Mouse (Mus musculus): ENCODE data around the gene Armc2. TPM values are rescaled to one million over a fixed set of nuclear protein-coding genes. Genes with fewer than 3 reads are reported as not detected.
A peak's percentile ranks its signal among the peaks of the same experiment; 100 is the strongest.

Gene Armc2
- polyA plus RNA-seq, 1 experiment, result 0.35 TPM

DNA sequence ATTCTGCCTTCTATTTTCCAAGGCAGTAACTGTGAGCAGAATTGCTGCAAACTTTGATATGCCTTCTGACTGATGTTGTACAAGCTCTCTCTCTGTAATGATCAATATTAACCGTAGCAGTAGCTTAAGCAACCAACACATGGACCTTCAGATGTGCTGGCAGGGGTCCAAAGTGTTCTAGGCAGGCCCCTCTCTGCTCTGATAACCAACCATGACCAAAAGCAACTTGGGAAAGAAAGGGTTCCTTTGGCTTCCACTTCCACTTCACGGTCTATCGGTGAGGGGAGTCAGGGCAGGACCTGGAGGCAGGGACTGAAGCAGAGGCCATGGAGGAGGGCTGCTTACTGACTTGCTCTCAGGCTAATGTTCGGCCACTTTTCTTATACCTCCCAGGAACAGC lies 87.3 kb downstream of the Armc2 start:
- Histone ChIP-seq H3K36me3 (ENCODE audit: control insufficient read depth, insufficient read depth, low read length) (no peaks in the 10 kb centered on the region), H3K4me1 (ENCODE audit: control insufficient read depth, insufficient read depth, insufficient read length) (no peaks in the 10 kb centered on the region), H3K27me3 (ENCODE audit: control insufficient read depth, insufficient read depth, low read length) (no peaks in the 10 kb centered on the region), H3K4me3 (ENCODE audit: extremely low read depth, insufficient read depth, insufficient read length) (no peak overlapping the region), H3K27ac (ENCODE audit: insufficient read depth, low read length) (no peak overlapping the region)
- TF ChIP-seq POLR2A (IDR thresholded peaks at IDR 0.05; ENCODE audit: low read depth, low read length) (no peak), CTCF (IDR thresholded peaks at IDR 0.05; ENCODE audit: extremely low read depth, insufficient read depth, insufficient read length, insufficient replicate concordance) (no peak)
- no peak for DNase-seq (ENCODE audit: low read depth in 1 of 2, low spot score in 2 of 2)
- WGBS, result 82% methylated on average over 4 of the region's 4 CpGs

DNA sequence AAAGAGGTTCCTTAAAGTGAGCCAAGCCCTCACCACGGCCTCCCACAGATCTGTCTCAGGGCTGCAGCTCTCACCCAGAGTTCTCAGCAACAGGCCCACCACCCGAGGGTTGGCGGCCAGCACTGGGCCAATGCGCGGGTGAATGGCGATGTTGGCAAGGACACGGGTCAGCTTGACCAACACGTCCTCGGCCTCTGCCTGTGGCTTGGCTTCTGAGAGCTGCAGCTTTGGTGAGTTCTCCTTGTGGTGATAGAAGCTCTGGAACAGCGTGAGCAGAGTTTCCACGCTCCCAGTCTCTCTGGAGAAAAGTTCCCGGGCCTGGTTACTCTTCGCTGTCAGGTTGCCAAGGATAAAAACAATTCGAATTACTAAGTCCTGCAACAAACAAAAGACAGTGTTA lies 91.5 kb downstream of the Armc2 start:
- no peak overlapping the region for H3K4me3 ChIP-seq (ENCODE audit: extremely low read depth, insufficient read depth, insufficient read length)
- H3K27ac ChIP-seq (ENCODE audit: insufficient read depth, low read length), result no peak overlapping the region
- no peak for DNase-seq (ENCODE audit: low read depth in 1 of 2, low spot score in 2 of 2)
- no peaks in the 10 kb centered on the region for H3K27me3 ChIP-seq (ENCODE audit: control insufficient read depth, insufficient read depth, low read length)
- H3K4me1 ChIP-seq (ENCODE audit: control insufficient read depth, insufficient read depth, insufficient read length), result no peaks in the 10 kb centered on the region
- 88% methylated on average over 14 of the region's 14 CpGs for WGBS
- no peaks in the 10 kb centered on the region for H3K36me3 ChIP-seq (ENCODE audit: control insufficient read depth, insufficient read depth, low read length)
- TF ChIP-seq POLR2A (IDR thresholded peaks at IDR 0.05; ENCODE audit: low read depth, low read length) (no peak), CTCF (IDR thresholded peaks at IDR 0.05; ENCODE audit: extremely low read depth, insufficient read depth, insufficient read length, insufficient replicate concordance) (no peak)

DNA sequence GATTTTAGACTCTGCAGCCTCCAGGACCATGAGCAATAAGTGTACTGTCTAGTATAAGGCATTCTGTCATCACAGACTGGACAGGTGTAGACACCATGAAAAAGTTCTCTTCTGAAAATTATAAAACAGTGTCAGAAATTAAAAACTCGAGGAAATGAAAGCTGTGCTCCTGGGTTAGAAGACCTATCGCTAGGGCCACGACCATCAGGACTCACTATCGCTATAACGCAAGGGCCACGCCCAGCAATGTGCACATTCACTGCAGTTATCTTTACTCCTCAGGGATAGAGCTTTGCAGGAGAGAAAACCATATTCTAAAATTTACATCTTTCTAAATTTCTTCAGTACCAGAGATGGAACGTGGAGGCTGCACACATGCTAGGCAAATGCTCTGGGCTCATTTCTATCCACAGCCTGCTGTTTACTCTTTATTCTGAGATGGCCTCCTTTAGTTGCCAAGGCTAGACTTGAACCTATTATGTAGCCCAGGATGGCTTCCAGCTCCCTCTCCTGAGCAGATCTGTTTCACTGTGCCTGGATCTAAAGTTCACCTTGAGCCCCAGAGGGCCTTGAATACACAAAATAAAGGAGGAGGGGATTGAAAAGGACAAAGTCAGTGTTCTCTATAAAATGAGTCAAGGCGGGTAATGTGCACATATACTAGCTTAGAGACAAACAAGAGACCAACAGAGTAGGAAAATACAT lies 105.8 kb downstream of the Armc2 start:
- WGBS, result 80% methylated on average over 8 of the region's 8 CpGs
- no peak overlapping the region for H3K4me3 ChIP-seq (ENCODE audit: extremely low read depth, insufficient read depth, insufficient read length)
- H3K36me3 ChIP-seq (ENCODE audit: control insufficient read depth, insufficient read depth, low read length), result peaks cover 9% of the 10 kb centered on the region
- DNase-seq (ENCODE audit: low read depth in 1 of 2, low spot score in 2 of 2), result no peak
- TF ChIP-seq POLR2A (IDR thresholded peaks at IDR 0.05; ENCODE audit: low read depth, low read length), result no peak
- no peak for TF ChIP-seq CTCF (IDR thresholded peaks at IDR 0.05; ENCODE audit: extremely low read depth, insufficient read depth, insufficient read length, insufficient replicate concordance)
- no peaks in the 10 kb centered on the region for H3K27me3 ChIP-seq (ENCODE audit: control insufficient read depth, insufficient read depth, low read length)
- H3K27ac ChIP-seq (ENCODE audit: insufficient read depth, low read length), result no peak overlapping the region
- no peaks in the 10 kb centered on the region; the same call in 1 of the 2 replicates for H3K4me1 ChIP-seq (ENCODE audit: control insufficient read depth, insufficient read depth, insufficient read length)

DNA sequence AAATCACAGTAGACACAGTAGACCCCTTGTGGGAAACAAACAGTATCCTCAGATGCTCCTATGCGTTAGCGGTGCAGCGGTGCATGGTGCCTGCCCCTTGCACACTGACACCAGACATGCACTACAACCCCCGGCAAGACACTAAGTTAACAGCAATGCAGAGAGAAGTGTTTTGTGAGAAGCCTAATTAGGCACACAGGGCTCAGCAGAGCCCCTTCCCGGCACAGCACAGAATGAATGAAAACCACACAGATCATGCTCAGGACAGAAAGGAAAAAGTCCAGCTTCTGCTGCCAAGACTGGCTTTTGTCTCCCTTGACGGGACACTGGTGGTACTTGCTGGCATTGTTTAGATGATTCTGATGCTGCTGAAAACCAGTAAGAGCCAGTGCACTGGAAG lies 109.3 kb downstream of the Armc2 start:
- DNase-seq (ENCODE audit: low read depth in 1 of 2, low spot score in 2 of 2), result peak in 1 of 2 experiments; percentile 17
- Histone ChIP-seq H3K27ac (ENCODE audit: insufficient read depth, low read length) (no peak overlapping the region), H3K27me3 (ENCODE audit: control insufficient read depth, insufficient read depth, low read length) (no peaks in the 10 kb centered on the region), H3K4me3 (ENCODE audit: extremely low read depth, insufficient read depth, insufficient read length) (no peak overlapping the region), H3K36me3 (ENCODE audit: control insufficient read depth, insufficient read depth, low read length) (peaks cover 36% of the 10 kb centered on the region), H3K4me1 (ENCODE audit: control insufficient read depth, insufficient read depth, insufficient read length) (no peaks in the 10 kb centered on the region; the same call in 1 of the 2 replicates)
- 74% methylated on average over 6 of the region's 6 CpGs for WGBS
- TF ChIP-seq POLR2A (IDR thresholded peaks at IDR 0.05; ENCODE audit: low read depth, low read length) (no peak), CTCF (IDR thresholded peaks at IDR 0.05; ENCODE audit: extremely low read depth, insufficient read depth, insufficient read length, insufficient replicate concordance) (no peak)

DNA sequence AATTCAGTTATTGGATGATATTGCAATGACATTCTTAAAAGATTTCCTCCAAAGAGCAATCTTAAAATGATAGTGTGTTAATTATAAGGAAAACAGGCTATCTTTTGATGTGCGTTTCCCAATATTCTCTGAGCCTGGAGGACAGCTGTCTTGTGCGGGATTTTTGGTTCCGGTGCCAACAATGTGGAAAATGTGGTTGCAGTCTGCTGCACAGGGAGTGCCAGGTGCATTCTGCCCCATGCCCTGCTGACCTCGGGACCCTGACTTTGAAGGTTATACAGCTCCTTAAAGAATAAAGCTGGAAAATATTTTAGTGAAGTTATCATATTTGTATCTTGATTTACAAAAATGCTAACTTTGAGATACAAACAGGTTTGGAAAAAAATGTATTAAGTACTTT lies 110.3 kb downstream of the Armc2 start:
- H3K36me3 ChIP-seq (ENCODE audit: control insufficient read depth, insufficient read depth, low read length), result peaks cover 43% of the 10 kb centered on the region
- no peak overlapping the region for H3K4me3 ChIP-seq (ENCODE audit: extremely low read depth, insufficient read depth, insufficient read length)
- no peak for DNase-seq (ENCODE audit: low read depth in 1 of 2, low spot score in 2 of 2)
- WGBS, result 75% methylated on average over 4 of the region's 4 CpGs
- no peaks in the 10 kb centered on the region; the same call in 1 of the 2 replicates for H3K4me1 ChIP-seq (ENCODE audit: control insufficient read depth, insufficient read depth, insufficient read length)
- no peak for TF ChIP-seq POLR2A (IDR thresholded peaks at IDR 0.05; ENCODE audit: low read depth, low read length)
- no peak for TF ChIP-seq CTCF (IDR thresholded peaks at IDR 0.05; ENCODE audit: extremely low read depth, insufficient read depth, insufficient read length, insufficient replicate concordance)
- no peak overlapping the region for H3K27ac ChIP-seq (ENCODE audit: insufficient read depth, low read length)
- no peaks in the 10 kb centered on the region for H3K27me3 ChIP-seq (ENCODE audit: control insufficient read depth, insufficient read depth, low read length)

DNA sequence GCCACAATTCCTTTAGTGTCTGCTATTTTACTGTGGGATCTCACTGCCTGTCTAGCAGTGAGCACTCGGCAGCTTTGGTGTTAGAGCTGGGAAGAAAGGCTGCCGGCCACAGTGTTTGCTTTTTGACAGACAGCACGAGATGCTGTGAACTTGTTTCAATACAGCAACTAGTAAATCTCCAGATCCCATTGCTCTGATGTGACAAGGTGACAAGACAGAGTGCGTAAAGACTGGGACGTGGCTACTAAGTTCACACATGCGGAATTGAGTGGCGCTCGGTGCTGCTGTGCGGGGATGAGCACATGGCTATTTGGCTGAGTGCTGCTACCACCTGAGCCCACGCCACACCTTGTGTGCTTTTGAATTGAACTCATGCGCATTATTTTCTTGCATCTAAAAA lies 110.8 kb downstream of the Armc2 start:
- no peak for TF ChIP-seq POLR2A (IDR thresholded peaks at IDR 0.05; ENCODE audit: low read depth, low read length)
- TF ChIP-seq CTCF (IDR thresholded peaks at IDR 0.05; ENCODE audit: extremely low read depth, insufficient read depth, insufficient read length, insufficient replicate concordance), result no peak
- H3K27me3 ChIP-seq (ENCODE audit: control insufficient read depth, insufficient read depth, low read length), result no peaks in the 10 kb centered on the region
- no peak overlapping the region for H3K4me3 ChIP-seq (ENCODE audit: extremely low read depth, insufficient read depth, insufficient read length)
- peaks cover 46% of the 10 kb centered on the region for H3K36me3 ChIP-seq (ENCODE audit: control insufficient read depth, insufficient read depth, low read length)
- 95% methylated on average over 11 of the region's 11 CpGs for WGBS
- H3K27ac ChIP-seq (ENCODE audit: insufficient read depth, low read length), result no peak overlapping the region
- H3K4me1 ChIP-seq (ENCODE audit: control insufficient read depth, insufficient read depth, insufficient read length), result no peaks in the 10 kb centered on the region; the same call in 1 of the 2 replicates
- no peak for DNase-seq (ENCODE audit: low read depth in 1 of 2, low spot score in 2 of 2)

DNA sequence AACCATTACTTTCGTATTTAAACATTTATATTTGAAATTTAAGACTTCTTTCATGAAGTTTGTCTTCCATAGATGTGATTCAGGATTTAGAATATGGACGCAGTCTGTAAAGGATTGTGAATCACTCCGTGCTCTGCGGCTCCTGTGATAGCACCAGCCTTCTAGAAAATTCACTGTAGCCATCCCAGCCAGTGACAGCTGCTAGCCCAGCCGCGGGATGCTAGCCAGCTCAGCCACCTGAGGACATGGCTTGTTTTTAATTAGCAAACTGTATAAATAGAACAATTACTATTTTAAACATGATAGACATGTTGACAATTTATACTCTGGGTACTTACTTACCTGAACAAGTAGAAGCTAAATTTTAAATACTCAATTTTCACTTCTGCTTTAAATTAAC lies 116.4 kb downstream of the Armc2 start:
- no peak overlapping the region for H3K27ac ChIP-seq (ENCODE audit: insufficient read depth, low read length)
- 94% methylated on average over 6 of the region's 6 CpGs for WGBS
- no peaks in the 10 kb centered on the region for H3K4me1 ChIP-seq (ENCODE audit: control insufficient read depth, insufficient read depth, insufficient read length)
- peaks cover 55% of the 10 kb centered on the region for H3K36me3 ChIP-seq (ENCODE audit: control insufficient read depth, insufficient read depth, low read length)
- no peak for TF ChIP-seq CTCF (IDR thresholded peaks at IDR 0.05; ENCODE audit: extremely low read depth, insufficient read depth, insufficient read length, insufficient replicate concordance)
- TF ChIP-seq POLR2A (IDR thresholded peaks at IDR 0.05; ENCODE audit: low read depth, low read length), result no peak
- H3K4me3 ChIP-seq (ENCODE audit: extremely low read depth, insufficient read depth, insufficient read length), result no peak overlapping the region
- H3K27me3 ChIP-seq (ENCODE audit: control insufficient read depth, insufficient read depth, low read length), result no peaks in the 10 kb centered on the region
- DNase-seq (ENCODE audit: low read depth in 1 of 2, low spot score in 2 of 2), result no peak
